Mouse (Mus musculus) midbrain, embryonic 14.5 days (tissue): ENCODE results near the gene Tnfrsf4. TPM values are rescaled to one million over a fixed set of nuclear protein-coding genes. Genes with fewer than 3 reads are reported as not detected.

Source experiments
- ATAC-seq: fragments of 200-750 bp; cut with Nextera tagmentation; 2 replicates; pipeline ENCODE4 v1.8.0; 2017; ENCODE audit warnings: moderate number of reproducible peaks, moderate library complexity; ENCODE audit not compliant: low FRiP score, low TSS enrichment
- DNase-seq: peaks from one replicate; pipeline ENCODE4 v3.0.0-alpha.2; 2015
- H3K27ac ChIP-seq: fragments of 300-500 bp; sonication (generic); replicated peaks from 2 replicates; pipeline ENCODE4 v1.5.1; 2014; ENCODE audit warnings: mild to moderate bottlenecking, low read depth, low read length, moderate library complexity
- H3K27me3 ChIP-seq: fragments of 300-500 bp; sonication (generic); 2 replicates; pipeline ENCODE4 v1.6.1; 2014; ENCODE audit warnings: low read length, control low read depth, mixed read lengths; ENCODE audit not compliant: control insufficient read depth, insufficient read depth
- H3K36me3 ChIP-seq: fragments of 300-500 bp; sonication (generic); 2 replicates; pipeline ENCODE4 v1.6.1; 2014; ENCODE audit warnings: low read length, control low read depth; ENCODE audit not compliant: control insufficient read depth, insufficient read depth
- H3K4me1 ChIP-seq: fragments of 300-500 bp; sonication (generic); 2 replicates; pipeline ENCODE4 v1.6.1; 2014; ENCODE audit warnings: mild to moderate bottlenecking, antibody characterized with exemption, low read length, control low read depth; ENCODE audit not compliant: control insufficient read depth, insufficient read depth
- H3K4me2 ChIP-seq: fragments of 300-500 bp; sonication (generic); 2 replicates; pipeline ENCODE4 v1.6.1; 2014; ENCODE audit warnings: mild to moderate bottlenecking, low read length, moderate library complexity
- H3K4me3 ChIP-seq: fragments of 300-500 bp; sonication (generic); replicated peaks from 2 replicates; pipeline ENCODE4 v1.5.1; 2014; ENCODE audit warnings: low read depth, low read length
- H3K9ac ChIP-seq: fragments of 300-500 bp; sonication (generic); replicated peaks from 2 replicates; pipeline ENCODE4 v1.6.1; 2014; ENCODE audit warnings: mild to moderate bottlenecking, low read length, moderate library complexity
- H3K9me3 ChIP-seq: fragments of 300-500 bp; sonication (generic); 2 replicates; pipeline ENCODE4 v1.6.1; 2016; ENCODE audit warnings: low read length, control low read depth, mixed read lengths; ENCODE audit not compliant: control insufficient read depth
- WGBS: fragments of 180-500 bp; shearing (Covaris S2); extraction: QIAGEN DNeasy Blood & Tissue Kit; methylation state at CpG from one replicate; pipeline ENCODE4 v1.1.7; 2014; 5-methylcytosine and 5-hydroxymethylcytosine counted together
- polyA plus RNA-seq: library from polyadenylated mRNA; unstranded; fragments of >200 nt; fragmentation: Nextera tagmentation; extraction: Ambion mirVana; gene quantifications from 2 replicates; pipeline ENCODE4 v1.2.1, GENCODE M21; 2014

Gene Tnfrsf4
- 0.47 and 0.49 TPM in 2 replicates for polyA plus RNA-seq

DNA sequence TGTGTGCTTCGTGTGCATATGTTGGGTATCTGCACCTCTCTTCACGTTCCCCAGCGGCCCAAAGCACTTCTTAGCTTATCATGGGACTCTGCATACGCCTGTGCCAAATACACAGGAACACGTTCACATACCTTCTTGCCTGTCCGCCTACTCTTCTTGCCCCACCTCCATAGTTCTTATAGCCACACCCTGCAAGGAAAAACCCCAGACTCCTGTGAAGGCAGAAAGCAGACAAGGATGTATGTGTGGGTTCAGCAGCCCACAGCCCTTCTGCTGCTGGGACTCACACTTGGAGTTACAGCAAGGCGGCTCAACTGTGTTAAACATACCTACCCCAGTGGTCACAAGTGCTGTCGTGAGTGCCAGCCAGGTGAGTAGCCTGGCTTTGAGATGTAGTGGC is at the start of gene Tnfrsf4:
TSS of gene Tnfrsf4 (plus strand) at position 207 of the 400 bp plus-strand sequence.
- DNase-seq (no peak), ATAC-seq (no peak)
- H3K27ac ChIP-seq, result no peak within 1 kb of the TSS
- WGBS, result 89% methylated on average over 8 of the region's 8 CpGs
- H3K9me3 ChIP-seq, result no peaks in the 10 kb centered on the region
- H3K4me3 ChIP-seq, result no peak within 1 kb of the TSS
- H3K27me3 ChIP-seq, result no peaks in the 10 kb centered on the region
- no peaks in the 10 kb centered on the region for H3K4me1 ChIP-seq
- no peak within 1 kb of the TSS for H3K9ac ChIP-seq
- H3K36me3 ChIP-seq, result peaks cover 67% of the 10 kb centered on the region
- no peak within 1 kb of the TSS for H3K4me2 ChIP-seq

DNA sequence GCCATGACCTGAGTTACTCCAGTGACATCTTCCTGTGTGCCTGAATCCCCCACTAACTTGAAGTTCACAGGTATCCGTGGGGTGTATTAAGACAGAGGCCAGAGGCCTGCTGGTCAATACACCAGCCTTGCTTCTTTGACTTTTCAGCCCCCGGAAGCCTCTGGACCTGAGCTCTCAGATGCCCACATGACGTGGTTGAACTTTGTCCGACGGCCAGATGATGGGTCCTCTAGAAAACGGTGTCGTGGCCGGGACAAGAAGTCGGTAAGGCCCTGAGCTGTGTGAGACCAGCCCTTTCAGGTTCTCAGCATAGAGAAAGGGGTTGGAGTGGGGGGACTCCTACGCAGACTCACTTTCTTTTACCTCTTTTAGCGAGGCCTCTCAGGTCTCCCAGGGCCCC is 49.2 kb upstream of the Tnfrsf4 start:
- Histone ChIP-seq H3K27ac (no peak overlapping the region), H3K9me3 (no peaks in the 10 kb centered on the region), H3K9ac (no peak overlapping the region), H3K36me3 (peaks cover 33% of the 10 kb centered on the region), H3K4me1 (peaks cover 13% of the 10 kb centered on the region; the same call in 1 of the 2 replicates), H3K4me3 (no peak overlapping the region), H3K27me3 (no peaks in the 10 kb centered on the region), H3K4me2 (no peak overlapping the region)
- no peak for ATAC-seq
- 96% methylated on average over 11 of the region's 11 CpGs for WGBS
- DNase-seq, result no peak

DNA sequence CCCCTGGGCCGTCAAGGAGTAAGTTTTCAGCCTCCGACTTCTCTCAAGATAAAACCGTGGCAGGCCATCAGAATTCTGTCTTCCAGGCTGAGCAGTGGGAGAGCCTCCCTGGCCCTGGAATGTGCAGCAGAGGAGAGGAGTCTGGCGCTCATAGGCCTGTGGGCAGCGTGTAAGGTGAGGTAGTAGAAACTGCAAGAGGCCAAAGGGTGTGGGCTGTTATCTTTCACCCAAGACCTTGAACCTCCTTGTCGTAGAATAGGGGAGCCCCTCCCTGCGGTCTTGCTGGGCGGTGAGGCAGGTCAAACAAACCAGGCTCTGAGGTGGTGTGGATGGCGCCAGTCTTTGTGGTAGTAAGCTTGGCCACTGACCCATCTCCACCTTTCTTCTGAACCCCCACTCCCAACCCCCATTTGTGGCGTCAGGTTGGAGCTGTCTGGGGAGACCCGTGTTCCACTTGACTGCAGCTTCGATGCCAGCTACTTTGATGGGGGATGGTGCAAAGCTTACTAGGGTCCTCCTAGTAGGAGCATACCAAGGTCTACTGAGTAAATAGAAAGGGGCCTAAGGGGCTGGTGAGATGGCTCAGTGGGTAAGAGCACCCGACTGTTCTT is 44.5 kb upstream of the Tnfrsf4 start:
- Histone ChIP-seq H3K4me2 (no peak overlapping the region), H3K27ac (no peak overlapping the region), H3K27me3 (no peaks in the 10 kb centered on the region), H3K4me3 (no peak overlapping the region), H3K9me3 (no peaks in the 10 kb centered on the region), H3K9ac (no peak overlapping the region), H3K36me3 (peaks cover 21% of the 10 kb centered on the region; the same call in 1 of the 2 replicates), H3K4me1 (no peaks in the 10 kb centered on the region)
- DNase-seq, result no peak
- ATAC-seq, result no peak
- 83% methylated on average over 13 of the region's 13 CpGs for WGBS

DNA sequence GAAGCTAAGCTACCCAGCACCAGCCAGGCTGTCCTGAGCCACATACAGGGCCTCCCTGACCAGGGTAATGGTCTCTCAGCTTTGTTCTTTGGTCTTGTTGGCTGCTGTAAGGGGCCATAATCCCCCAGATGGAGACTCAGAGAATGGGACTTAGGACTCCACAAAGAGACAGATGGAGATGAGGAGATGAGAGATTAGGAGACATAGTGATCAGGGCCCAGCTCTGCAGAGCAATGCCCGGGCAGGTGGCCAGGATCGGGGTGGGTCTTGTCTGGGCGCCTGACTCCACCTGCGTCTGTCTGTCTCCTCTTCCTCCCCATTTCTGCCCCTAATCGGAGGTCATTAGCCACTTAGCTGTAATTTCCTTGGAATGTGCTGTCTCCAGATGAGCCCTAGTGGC is 43.4 kb upstream of the Tnfrsf4 start:
- H3K27me3 ChIP-seq, result no peaks in the 10 kb centered on the region
- H3K4me3 ChIP-seq, result no peak overlapping the region
- peaks cover 11% of the 10 kb centered on the region; the same call in 1 of the 2 replicates for H3K36me3 ChIP-seq
- H3K4me1 ChIP-seq, result no peaks in the 10 kb centered on the region
- H3K9me3 ChIP-seq, result no peaks in the 10 kb centered on the region
- DNase-seq, result no peak
- no peak for ATAC-seq
- H3K9ac ChIP-seq, result no peak overlapping the region
- H3K27ac ChIP-seq, result no peak overlapping the region
- H3K4me2 ChIP-seq, result no peak overlapping the region
- WGBS, result 85% methylated on average over 5 of the region's 5 CpGs

DNA sequence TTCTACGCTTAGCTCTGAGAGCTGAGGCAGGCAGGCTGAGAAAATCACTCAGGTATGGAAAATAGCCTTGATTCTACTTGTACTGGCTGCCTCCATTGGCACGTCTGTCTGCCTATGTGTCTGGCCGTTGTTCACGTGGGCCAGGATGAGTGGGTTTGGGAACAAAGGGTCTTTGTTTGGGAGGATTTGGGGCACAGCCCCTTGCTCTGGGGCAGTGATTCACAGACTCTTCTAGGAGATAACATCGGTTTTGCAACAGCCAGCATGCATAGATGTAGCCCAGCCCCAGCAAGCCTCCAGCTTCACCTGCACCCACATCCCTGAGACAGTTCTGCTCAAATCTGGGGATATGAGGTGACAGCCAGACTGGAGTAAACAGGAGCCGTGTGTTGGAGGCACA is 41.0 kb upstream of the Tnfrsf4 start:
- Histone ChIP-seq H3K9ac (no peak overlapping the region), H3K4me2 (no peak overlapping the region), H3K27me3 (no peaks in the 10 kb centered on the region), H3K4me3 (no peak overlapping the region), H3K36me3 (no peaks in the 10 kb centered on the region), H3K9me3 (no peaks in the 10 kb centered on the region), H3K4me1 (no peaks in the 10 kb centered on the region), H3K27ac (no peak overlapping the region)
- 38% methylated on average over 6 of the region's 6 CpGs for WGBS
- ATAC-seq, result no peak
- DNase-seq, result no peak

DNA sequence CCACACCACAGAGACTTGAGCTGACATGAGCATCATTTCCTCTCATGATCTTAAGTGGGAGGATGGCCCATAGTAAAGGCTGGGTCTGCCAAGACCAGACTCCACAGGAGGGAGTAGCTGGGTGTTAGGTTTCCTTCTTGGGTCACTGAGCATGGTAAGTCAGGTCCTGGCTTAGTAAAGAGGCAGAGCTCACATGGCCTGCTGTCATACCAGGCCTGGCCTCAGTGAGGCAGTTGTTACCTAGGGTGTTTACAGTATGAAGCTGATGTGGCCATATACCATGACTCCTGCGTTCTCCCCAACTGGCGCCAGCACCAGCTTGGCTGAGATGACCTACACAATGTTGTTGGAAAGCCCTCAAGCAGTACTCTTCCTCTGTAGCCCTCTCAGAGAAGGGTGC is 40.4 kb upstream of the Tnfrsf4 start:
- no peaks in the 10 kb centered on the region for H3K36me3 ChIP-seq
- H3K4me1 ChIP-seq, result no peaks in the 10 kb centered on the region
- H3K27me3 ChIP-seq, result no peaks in the 10 kb centered on the region
- no peak overlapping the region for H3K9ac ChIP-seq
- ATAC-seq, result no peak
- no peaks in the 10 kb centered on the region for H3K9me3 ChIP-seq
- no peak overlapping the region for H3K4me2 ChIP-seq
- no peak overlapping the region for H3K27ac ChIP-seq
- H3K4me3 ChIP-seq, result no peak overlapping the region
- DNase-seq, result no peak
- WGBS, result 86% methylated on average over 2 of the region's 2 CpGs

DNA sequence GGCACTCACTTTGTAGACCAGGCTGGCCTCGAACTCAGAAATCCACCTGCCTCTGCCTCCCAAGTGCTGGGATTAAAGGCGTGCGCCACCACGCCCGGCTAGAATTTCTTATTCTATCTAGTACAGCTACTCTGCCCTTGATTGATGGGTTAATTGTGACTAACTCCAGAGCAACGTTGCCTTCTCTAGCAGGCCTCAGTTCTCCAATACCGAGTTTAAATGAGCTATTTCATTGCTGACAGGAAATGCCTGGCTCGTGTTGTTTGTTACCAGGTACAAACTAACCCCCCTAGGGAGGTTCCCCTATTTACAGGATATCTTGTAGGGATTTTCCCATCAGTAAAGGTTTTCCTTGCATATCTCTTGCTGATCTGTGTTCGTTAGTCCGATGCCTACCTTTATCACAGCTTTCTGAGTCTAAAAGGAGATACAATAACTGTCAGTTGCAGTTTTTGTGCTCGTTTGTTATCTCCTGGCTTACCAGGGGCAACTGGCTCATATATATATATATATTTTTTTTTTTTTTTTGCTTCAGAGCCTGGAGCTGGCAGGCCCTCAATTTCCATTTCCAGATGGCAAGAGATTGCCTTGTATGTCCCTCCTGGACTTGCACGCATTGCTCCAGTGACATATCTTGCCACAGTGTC is 32.1 kb upstream of the Tnfrsf4 start:
- Histone ChIP-seq H3K36me3 (no peaks in the 10 kb centered on the region), H3K4me2 (no peak overlapping the region), H3K9me3 (no peaks in the 10 kb centered on the region), H3K27ac (no peak overlapping the region), H3K4me1 (no peaks in the 10 kb centered on the region), H3K27me3 (no peaks in the 10 kb centered on the region), H3K9ac (no peak overlapping the region), H3K4me3 (no peak overlapping the region)
- no peak for ATAC-seq
- DNase-seq, result no peak
- WGBS, result 83% methylated on average over 11 of the region's 12 CpGs

DNA sequence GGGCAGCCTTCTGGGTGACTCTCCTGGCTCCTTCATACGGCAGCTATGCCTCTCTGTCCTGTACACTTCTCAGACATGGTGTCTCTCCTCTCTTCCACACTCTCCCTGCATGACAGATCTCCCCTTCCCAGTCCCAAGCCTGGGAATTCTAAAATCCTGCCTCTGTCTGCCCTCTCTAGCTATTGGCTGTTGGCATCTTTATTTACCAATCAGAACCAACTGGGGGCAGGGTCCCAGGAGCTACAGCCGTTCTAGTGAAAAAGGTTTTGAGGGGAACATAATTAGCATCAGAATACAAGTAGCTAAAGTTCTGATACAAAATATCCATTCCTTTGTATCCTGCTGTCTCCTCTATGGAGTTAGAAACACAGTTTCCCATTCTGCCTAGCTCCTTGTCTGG is 29.9 kb upstream of the Tnfrsf4 start:
- 10% methylated on average over 2 of the region's 2 CpGs for WGBS
- Histone ChIP-seq H3K36me3 (no peaks in the 10 kb centered on the region), H3K27me3 (no peaks in the 10 kb centered on the region), H3K9ac (no peak overlapping the region), H3K4me3 (no peak overlapping the region), H3K9me3 (no peaks in the 10 kb centered on the region), H3K27ac (no peak overlapping the region), H3K4me2 (no peak overlapping the region), H3K4me1 (no peaks in the 10 kb centered on the region)
- ATAC-seq (no peak), DNase-seq (peak; percentile 15)
